Mouse (Mus musculus) heart, embryonic 13.5 days (tissue): ENCODE measurements around the gene Majin. TPM values are rescaled to one million over a fixed set of nuclear protein-coding genes. Genes with fewer than 3 reads are reported as not detected.

Experiments
- ATAC-seq: fragments of 200-750 bp; cut with Nextera tagmentation; 2 replicates; pipeline ENCODE4 v1.8.0; 2017; ENCODE audit warnings: moderate TSS enrichment; ENCODE audit not compliant: insufficient number of reproducible peaks, low FRiP score, low TSS enrichment; ENCODE audit errors: extremely low read depth
- H3K27ac ChIP-seq: fragments of 300-500 bp; sonication (generic); replicated peaks from 2 replicates; pipeline ENCODE4 v1.5.1; 2015; ENCODE audit warnings: moderate library complexity, mild to moderate bottlenecking, inconsistent platforms
- H3K27me3 ChIP-seq: fragments of 300-500 bp; sonication (generic); replicated peaks from 2 replicates; pipeline ENCODE4 v1.6.1; 2015; ENCODE audit warnings: mild to moderate bottlenecking, inconsistent platforms
- H3K36me3 ChIP-seq: fragments of 300-500 bp; sonication (generic); 2 replicates; pipeline ENCODE4 v1.6.1; 2015; ENCODE audit warnings: mild to moderate bottlenecking, inconsistent platforms
- H3K4me1 ChIP-seq: fragments of 300-500 bp; sonication (generic); 2 replicates; pipeline ENCODE4 v1.6.1; 2015; ENCODE audit warnings: inconsistent platforms
- H3K4me2 ChIP-seq: fragments of 300-500 bp; sonication (generic); 2 replicates; pipeline ENCODE4 v1.6.1; 2015; ENCODE audit warnings: inconsistent platforms, mild to moderate bottlenecking, moderate library complexity
- H3K4me3 ChIP-seq: fragments of 300-500 bp; sonication (generic); 2 replicates; pipeline ENCODE4 v1.5.1; 2015; ENCODE audit warnings: moderate library complexity, mild to moderate bottlenecking, inconsistent platforms
- H3K9ac ChIP-seq: fragments of 300-500 bp; sonication (generic); 2 replicates; pipeline ENCODE4 v1.6.1; 2015; ENCODE audit warnings: inconsistent platforms, mild to moderate bottlenecking, moderate library complexity
- H3K9me3 ChIP-seq: fragments of 300-500 bp; sonication (generic); 2 replicates; pipeline ENCODE4 v1.6.1; 2016; ENCODE audit warnings: inconsistent platforms
- WGBS: fragments of 180-500 bp; shearing (Covaris S2); methylation state at CpG from one replicate; pipeline ENCODE4 v1.1.7; 2015; ENCODE audit warnings: mixed read lengths; 5-methylcytosine and 5-hydroxymethylcytosine counted together
- polyA plus RNA-seq: library from polyadenylated mRNA; unstranded; fragments of >200 nt; fragmentation: Nextera tagmentation; extraction: Ambion mirVana; gene quantifications from 2 replicates; pipeline ENCODE4 v1.2.1, GENCODE M21; 2015

The Majin gene
- polyA plus RNA-seq, result not detected in 2 replicates

- ATAC-seq, result no peak
- Histone ChIP-seq H3K9me3 (no peaks in the 10 kb centered on the region), H3K9ac (no peak within 1 kb of the TSS), H3K27ac (no peak within 1 kb of the TSS), H3K4me2 (no peak within 1 kb of the TSS), H3K4me3 (no peak within 1 kb of the TSS), H3K4me1 (no peaks in the 10 kb centered on the region), H3K36me3 (no peaks in the 10 kb centered on the region), H3K27me3 (peaks cover 15% of the 10 kb centered on the region; the same call in 1 of the 2 replicates)
- WGBS, result 76% methylated on average over 23 of the region's 23 CpGs
Measured at GRCm38 (mm10) chr19:6184131-6184530, at the start of gene Majin. TSS of gene Majin (plus strand) at chr19:6184388.

DNA sequence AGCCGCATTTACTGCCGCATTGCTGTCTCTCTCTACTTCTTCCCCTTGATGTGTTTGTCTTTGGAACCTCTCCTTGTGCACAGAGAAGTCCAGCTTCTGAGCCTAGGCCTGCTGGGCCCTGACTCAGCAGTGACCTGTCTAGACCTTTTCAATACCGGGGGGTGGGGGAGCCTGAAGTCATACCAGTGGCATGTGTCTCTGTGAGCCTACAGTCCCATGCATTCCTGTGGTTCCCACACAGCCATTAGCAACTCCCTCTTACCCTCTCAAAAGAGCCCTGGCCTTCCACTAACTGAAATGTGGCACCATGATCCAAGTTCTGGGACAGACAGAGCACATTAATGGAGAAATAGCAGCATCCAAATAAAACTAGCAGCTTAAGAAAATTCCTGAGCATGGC, 47.8 kb upstream of the Majin start:
- peaks cover 10% of the 10 kb centered on the region for H3K4me1 ChIP-seq
- H3K4me3 ChIP-seq, result no peak overlapping the region
- peaks cover 40% of the 10 kb centered on the region for H3K36me3 ChIP-seq
- ATAC-seq, result no peak
- 85% methylated on average over 3 of the region's 3 CpGs for WGBS
- no peaks in the 10 kb centered on the region for H3K27me3 ChIP-seq
- H3K9ac ChIP-seq, result no peak overlapping the region
- no peak overlapping the region for H3K27ac ChIP-seq
- H3K9me3 ChIP-seq, result no peaks in the 10 kb centered on the region
- H3K4me2 ChIP-seq, result no peak overlapping the region

DNA sequence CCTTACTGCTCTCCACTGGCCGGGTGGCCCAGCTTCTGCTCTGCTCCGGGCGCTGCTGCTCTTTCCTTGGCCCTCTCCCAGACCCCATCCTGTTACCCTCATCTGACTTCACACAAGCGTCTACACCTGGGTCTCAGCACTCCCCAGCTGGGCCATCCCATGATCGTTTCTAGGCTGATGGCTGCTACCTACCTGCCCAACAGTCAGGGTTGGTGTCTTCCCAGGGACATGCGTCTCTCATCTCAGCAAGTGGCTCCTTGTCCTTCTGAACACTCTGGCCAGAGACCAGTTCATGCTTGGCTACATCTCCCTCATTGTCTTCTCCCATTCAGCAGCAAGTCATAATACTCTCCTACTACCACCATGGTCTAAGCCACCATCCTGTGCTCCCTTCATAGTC, 44.5 kb upstream of the Majin start:
- H3K9ac ChIP-seq, result peak overlapping the region; percentile 94
- peak overlapping the region; percentile 68; the same call in 1 of the 2 replicates for H3K4me3 ChIP-seq
- WGBS, result 86% methylated on average over 6 of the region's 6 CpGs
- no peaks in the 10 kb centered on the region for H3K27me3 ChIP-seq
- H3K27ac ChIP-seq, result no peak overlapping the region
- H3K9me3 ChIP-seq, result no peaks in the 10 kb centered on the region
- H3K4me2 ChIP-seq, result peak overlapping the region; percentile 88
- ATAC-seq, result no peak
- H3K4me1 ChIP-seq, result peaks cover 17% of the 10 kb centered on the region
- peaks cover 32% of the 10 kb centered on the region for H3K36me3 ChIP-seq

DNA sequence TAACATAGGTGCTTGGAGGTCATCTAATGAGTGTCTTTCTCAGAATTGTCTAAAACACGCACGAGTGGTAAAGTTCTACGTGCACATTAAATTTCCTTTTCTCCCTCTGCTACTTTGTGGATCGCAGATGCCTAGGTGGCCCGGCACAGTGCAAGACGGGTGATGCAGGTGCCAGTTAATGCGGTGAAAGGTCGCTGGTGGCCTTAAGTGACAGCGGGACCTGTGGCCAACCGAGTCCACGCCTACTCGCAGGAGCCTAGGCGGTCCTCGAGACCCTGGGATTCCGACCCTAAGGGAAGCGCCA, 43.9 kb upstream of the Majin start:
- peak overlapping the region; percentile 94 for H3K27ac ChIP-seq
- H3K4me1 ChIP-seq, result peaks cover 17% of the 10 kb centered on the region
- peaks cover 26% of the 10 kb centered on the region for H3K36me3 ChIP-seq
- peak overlapping the region; percentile 94 for H3K9ac ChIP-seq
- H3K4me2 ChIP-seq, result peak overlapping the region; percentile 88
- WGBS, result 8% methylated on average over 16 of the region's 16 CpGs
- H3K4me3 ChIP-seq, result peak overlapping the region; percentile 68
- ATAC-seq, result no peak
- H3K9me3 ChIP-seq, result no peaks in the 10 kb centered on the region
- H3K27me3 ChIP-seq, result no peaks in the 10 kb centered on the region

DNA sequence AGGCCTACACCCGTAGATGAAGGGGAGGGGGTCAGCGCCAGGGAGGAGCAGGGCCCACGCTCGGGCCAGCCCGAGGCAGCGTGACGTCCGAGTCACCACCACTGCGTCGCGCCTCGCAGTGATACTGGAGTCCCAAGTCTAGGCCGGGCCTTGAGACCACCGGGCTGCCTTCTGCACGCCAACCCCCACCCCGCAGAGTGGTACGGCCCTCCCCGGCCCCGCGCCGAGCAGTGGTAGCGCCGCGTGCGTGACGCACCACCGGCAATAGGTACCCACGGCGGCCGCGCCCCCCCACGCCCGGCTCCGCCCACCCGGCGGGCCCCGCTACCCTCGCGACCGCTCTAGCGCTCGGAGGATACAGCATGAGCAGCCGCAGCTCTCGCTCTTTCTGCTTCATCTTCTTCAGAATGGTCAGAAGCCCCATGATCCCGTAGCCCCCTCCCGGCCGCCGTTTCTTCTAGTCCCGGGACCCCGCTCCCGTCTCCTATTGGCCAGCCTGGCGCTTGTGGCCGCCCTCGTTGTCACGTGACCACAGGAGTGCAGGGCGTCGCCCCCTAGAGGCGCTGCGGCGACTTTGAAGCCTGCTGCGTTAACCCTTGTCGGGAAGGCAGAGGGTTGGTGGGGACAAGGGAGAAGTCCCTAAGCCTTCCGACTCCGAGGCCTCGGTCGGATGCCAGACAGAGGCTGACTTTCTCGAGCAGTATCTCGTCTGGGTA, 43.4 kb upstream of the Majin start, which contains the start of gene Batf2:
Gene Batf2, plus strand, starts transcription at position 306 of the 716 bp plus-strand sequence.
- Histone ChIP-seq H3K36me3 (peaks cover 21% of the 10 kb centered on the region), H3K9ac (peak within 1 kb of the TSS; percentile 94), H3K9me3 (no peaks in the 10 kb centered on the region), H3K4me1 (peaks cover 17% of the 10 kb centered on the region), H3K4me3 (peak within 1 kb of the TSS; percentile 68), H3K27ac (peak within 1 kb of the TSS; percentile 94), H3K27me3 (no peaks in the 10 kb centered on the region; the same call in 1 of the 2 replicates), H3K4me2 (peak within 1 kb of the TSS; percentile 88)
- under 1% methylated on average over 50 of the region's 68 CpGs for WGBS
- peak; percentile 88 for ATAC-seq

GRCm38 (mm10) chr19:6141394-6141749, 42.8 kb upstream of the Majin start, which contains the start of gene Arl2:
TSS of gene Arl2 (minus strand) at chr19:6141548.
- Histone ChIP-seq H3K4me2 (peak within 1 kb of the TSS; percentile 88), H3K36me3 (peaks cover 16% of the 10 kb centered on the region), H3K27me3 (no peaks in the 10 kb centered on the region; the same call in 1 of the 2 replicates), H3K27ac (peak within 1 kb of the TSS; percentile 94), H3K4me1 (peaks cover 17% of the 10 kb centered on the region), H3K9ac (peak within 1 kb of the TSS; percentile 94), H3K4me3 (peak within 1 kb of the TSS; percentile 68), H3K9me3 (no peaks in the 10 kb centered on the region)
- 0% methylated on average over 15 of the region's 15 CpGs for WGBS
- peak; percentile 59; the same call in 1 of the 2 replicates for ATAC-seq

DNA sequence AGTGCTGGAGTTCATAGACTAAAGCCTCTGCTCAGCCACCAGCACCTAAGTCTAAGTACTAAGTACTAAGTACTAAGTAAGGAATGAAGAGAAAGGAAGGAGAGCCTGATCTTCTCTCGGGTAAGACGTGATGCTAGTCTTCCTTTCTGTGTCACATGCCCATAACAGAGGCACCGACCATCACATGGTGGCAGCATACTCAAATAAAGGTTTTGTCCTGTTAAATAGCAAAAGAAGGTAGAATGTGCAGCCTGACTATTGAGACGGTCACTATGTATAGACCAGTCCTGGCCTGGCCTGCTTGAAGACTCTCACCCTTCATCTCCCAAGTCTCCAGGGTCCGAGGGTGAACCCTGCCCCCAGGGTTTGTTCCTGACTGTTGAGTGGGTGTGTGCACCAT, 39.3 kb upstream of the Majin start:
- Histone ChIP-seq H3K27me3 (no peaks in the 10 kb centered on the region; the same call in 1 of the 2 replicates), H3K4me3 (no peak overlapping the region), H3K9ac (no peak overlapping the region), H3K27ac (no peak overlapping the region), H3K36me3 (no peaks in the 10 kb centered on the region), H3K4me2 (no peak overlapping the region), H3K9me3 (no peaks in the 10 kb centered on the region), H3K4me1 (peaks cover 13% of the 10 kb centered on the region)
- ATAC-seq, result no peak
- WGBS, result 64% methylated on average over 5 of the region's 5 CpGs

- Histone ChIP-seq H3K9me3 (no peaks in the 10 kb centered on the region), H3K36me3 (no peaks in the 10 kb centered on the region), H3K4me1 (no peaks in the 10 kb centered on the region), H3K4me2 (no peak overlapping the region), H3K9ac (no peak overlapping the region), H3K4me3 (no peak overlapping the region), H3K27ac (no peak overlapping the region), H3K27me3 (peaks cover 4% of the 10 kb centered on the region; the same call in 1 of the 2 replicates)
- ATAC-seq, result no peak
- WGBS, result 79% methylated on average over 9 of the region's 9 CpGs
Measured at GRCm38 (mm10) chr19:6155174-6155573, 29.0 kb upstream of the Majin start.

DNA sequence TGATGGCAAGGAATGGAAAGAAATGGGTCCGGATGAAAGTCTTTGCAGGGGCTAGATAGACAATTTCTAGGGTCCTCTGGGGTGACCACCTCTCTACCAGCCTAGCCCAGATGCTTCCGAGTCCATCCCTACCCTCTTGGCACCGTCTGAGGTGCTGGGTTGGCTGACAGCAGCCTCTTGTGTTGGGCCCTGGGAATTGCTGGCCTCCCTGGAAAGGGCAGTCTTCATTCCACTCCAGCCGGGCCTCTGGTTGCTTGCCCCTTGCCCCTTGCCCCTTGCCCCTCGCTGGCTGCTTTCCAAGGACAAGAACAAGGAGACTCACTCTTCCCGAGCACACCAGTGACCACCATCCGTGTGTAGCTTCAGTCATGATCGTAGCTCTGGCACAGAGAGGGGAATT, 27.8 kb upstream of the Majin start:
- Histone ChIP-seq H3K9ac (no peak overlapping the region), H3K27me3 (0 out of 2 replicates have a peak, but pooled peaks cover 5% of the 10 kb centered on the region), H3K4me2 (no peak overlapping the region), H3K4me3 (no peak overlapping the region), H3K4me1 (no peaks in the 10 kb centered on the region), H3K9me3 (no peaks in the 10 kb centered on the region), H3K27ac (no peak overlapping the region), H3K36me3 (no peaks in the 10 kb centered on the region)
- ATAC-seq, result no peak
- 61% methylated on average over 8 of the region's 8 CpGs for WGBS

DNA sequence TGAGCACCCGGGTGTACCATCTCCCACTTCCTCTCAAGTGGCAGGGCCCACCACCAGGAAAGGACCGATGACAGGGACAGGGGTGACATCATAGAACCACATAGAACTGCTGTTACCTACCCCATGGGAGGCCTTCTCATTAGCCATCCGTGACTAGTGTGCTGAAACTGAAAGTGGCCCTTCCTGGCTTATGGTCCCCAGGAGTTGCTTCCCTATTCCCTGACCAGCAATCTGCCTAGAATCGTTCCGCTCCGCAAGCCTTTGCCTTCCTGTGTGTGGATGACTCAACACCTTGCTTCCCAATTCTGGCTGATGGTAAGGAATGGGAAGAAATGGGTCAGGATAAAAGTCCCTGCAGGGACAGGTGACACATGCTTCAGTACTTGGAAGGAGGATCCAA, 27.0 kb upstream of the Majin start:
- 62% methylated on average over 6 of the region's 6 CpGs for WGBS
- ATAC-seq, result no peak
- Histone ChIP-seq H3K9ac (no peak overlapping the region), H3K9me3 (no peaks in the 10 kb centered on the region), H3K4me1 (no peaks in the 10 kb centered on the region), H3K27ac (no peak overlapping the region), H3K4me2 (no peak overlapping the region), H3K36me3 (no peaks in the 10 kb centered on the region), H3K4me3 (no peak overlapping the region), H3K27me3 (0 out of 2 replicates have a peak, but pooled peaks cover 12% of the 10 kb centered on the region)

- Histone ChIP-seq H3K27ac (no peak overlapping the region), H3K4me1 (no peaks in the 10 kb centered on the region), H3K4me2 (no peak overlapping the region), H3K4me3 (no peak overlapping the region), H3K9ac (no peak overlapping the region), H3K27me3 (0 out of 2 replicates have a peak, but pooled peaks cover 11% of the 10 kb centered on the region), H3K36me3 (no peaks in the 10 kb centered on the region), H3K9me3 (no peaks in the 10 kb centered on the region)
- no peak for ATAC-seq
- 63% methylated on average over 10 of the region's 10 CpGs for WGBS
Measured at GRCm38 (mm10) chr19:6163872-6164547, 20.2 kb upstream of the Majin start.
